Mouse (Mus musculus): Measurements from ENCODE around the gene Bad. TPM values are rescaled to one million over a fixed set of nuclear protein-coding genes. Genes with fewer than 3 reads are reported as not detected.
A peak's percentile ranks its signal among the peaks of the same experiment; 100 is the strongest.

Gene Bad
- polyA plus RNA-seq, 1 experiment from 2014 or later, result 84.5 TPM

DNA sequence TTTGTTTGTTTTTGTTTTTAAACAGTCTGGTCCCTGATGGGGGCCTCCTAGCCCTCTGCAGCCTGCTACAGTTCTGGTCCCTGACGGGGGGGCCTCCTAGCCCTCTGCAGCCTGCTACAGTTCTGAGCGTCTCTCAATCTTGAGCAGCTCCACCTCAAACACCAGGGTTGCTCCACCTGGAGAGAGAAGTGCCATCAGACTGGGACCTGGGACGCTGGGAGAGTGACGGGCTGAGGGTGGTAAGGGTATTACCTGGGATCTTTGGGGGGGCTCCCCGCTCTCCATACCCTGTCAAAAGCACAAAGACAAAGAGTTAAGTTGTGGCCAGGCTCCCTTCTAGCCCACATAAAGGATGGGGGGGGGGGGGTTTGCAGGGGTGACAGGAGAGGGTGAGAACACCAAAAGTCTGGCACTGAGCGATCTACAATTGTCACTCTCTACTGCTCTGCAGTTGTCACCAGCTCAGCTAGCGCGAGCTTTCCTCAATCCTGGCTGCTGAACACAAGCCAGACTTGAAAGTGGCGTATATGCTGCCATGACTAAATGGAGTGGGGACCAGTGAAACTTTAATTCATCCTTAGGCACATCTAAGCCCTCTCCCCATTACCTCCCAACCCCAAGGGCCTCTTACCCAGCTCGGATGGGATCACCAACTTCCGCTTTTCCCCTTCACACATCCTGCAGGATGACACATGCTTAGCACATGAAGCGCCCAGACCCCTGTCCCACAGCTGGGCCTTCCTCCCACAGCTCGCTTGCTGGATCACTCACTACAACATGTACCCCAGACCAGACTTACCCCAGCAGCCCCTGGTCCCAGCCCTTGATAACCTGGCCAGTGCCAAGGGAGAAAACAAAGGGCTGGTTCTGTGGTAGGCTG is 36.3 kb downstream of the Bad start:
- DNase-seq (ENCODE audit: low spot score) (no peak), ATAC-seq (ENCODE audit: low FRiP score) (no peak)
- H3K36me3 ChIP-seq (replicated peaks; ENCODE audit: control insufficient read depth, insufficient read depth), result peaks cover 31% of the 10 kb centered on the region
- WGBS, result 84% methylated on average over 13 of the region's 13 CpGs
- peak overlapping the region; percentile 63 for H3K4me2 ChIP-seq (replicated peaks)
- H3K9ac ChIP-seq, result peak overlapping the region; percentile 62
- no peaks in the 10 kb centered on the region for H3K27me3 ChIP-seq (ENCODE audit: control insufficient read depth, insufficient read depth, low read length)
- peak overlapping the region; percentile 51 for H3K4me3 ChIP-seq (replicated peaks; ENCODE audit: low read length)
- H3K4me1 ChIP-seq (replicated peaks; ENCODE audit: control insufficient read depth, insufficient read depth, low read length), result peaks cover 26% of the 10 kb centered on the region
- no peak overlapping the region for H3K27ac ChIP-seq
- H3K9me3 ChIP-seq (ENCODE audit: control insufficient read depth, low read length), result no peaks in the 10 kb centered on the region

GRCm38 (mm10) chr19:6978639-6978974 is 36.9 kb downstream of the Bad start:
- peaks cover 26% of the 10 kb centered on the region for H3K4me1 ChIP-seq (replicated peaks; ENCODE audit: control insufficient read depth, insufficient read depth, low read length)
- 48% methylated on average over 3 of the region's 3 CpGs for WGBS
- peaks cover 34% of the 10 kb centered on the region for H3K36me3 ChIP-seq (replicated peaks; ENCODE audit: control insufficient read depth, insufficient read depth)
- H3K27ac ChIP-seq, result no peak overlapping the region
- H3K4me3 ChIP-seq (replicated peaks; ENCODE audit: low read length), result peak overlapping the region; percentile 51
- peak overlapping the region; percentile 62 for H3K9ac ChIP-seq
- H3K4me2 ChIP-seq (replicated peaks), result peak overlapping the region; percentile 63
- no peaks in the 10 kb centered on the region for H3K27me3 ChIP-seq (ENCODE audit: control insufficient read depth, insufficient read depth, low read length)
- no peak for ATAC-seq (ENCODE audit: low FRiP score)
- DNase-seq (ENCODE audit: low spot score), result no peak
- no peaks in the 10 kb centered on the region for H3K9me3 ChIP-seq (ENCODE audit: control insufficient read depth, low read length)

DNA sequence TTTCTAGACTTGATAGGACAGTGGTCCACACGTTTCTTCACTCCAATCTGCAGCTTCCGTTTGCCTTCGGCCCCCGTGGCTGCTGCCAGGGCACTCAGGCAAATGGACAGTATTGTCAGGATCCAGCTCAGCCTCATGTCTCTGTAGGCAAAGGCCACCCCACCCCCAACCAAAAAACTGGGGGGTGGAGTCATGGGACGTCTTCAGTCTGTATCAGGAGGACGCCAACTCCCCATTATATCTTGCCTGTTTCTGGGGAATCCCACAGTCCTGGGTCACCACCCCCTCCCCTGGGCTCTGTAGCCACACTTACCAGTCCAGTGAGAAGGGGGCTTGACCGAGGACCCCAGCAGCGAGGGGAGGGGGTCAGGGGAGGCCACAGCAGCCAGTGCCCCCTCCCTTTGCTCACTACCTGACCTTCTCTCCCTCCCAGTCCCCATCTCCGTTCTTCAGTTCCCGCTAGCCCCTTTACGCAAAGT is 37.4 kb downstream of the Bad start:
- DNase-seq (ENCODE audit: low spot score), result no peak
- peaks cover 26% of the 10 kb centered on the region for H3K4me1 ChIP-seq (replicated peaks; ENCODE audit: control insufficient read depth, insufficient read depth, low read length)
- no peaks in the 10 kb centered on the region for H3K9me3 ChIP-seq (ENCODE audit: control insufficient read depth, low read length)
- H3K4me3 ChIP-seq (replicated peaks; ENCODE audit: low read length), result peak overlapping the region; percentile 51
- 8% methylated on average over 11 of the region's 11 CpGs for WGBS
- ATAC-seq (ENCODE audit: low FRiP score), result no peak
- peak overlapping the region; percentile 93 for H3K27ac ChIP-seq
- H3K27me3 ChIP-seq (ENCODE audit: control insufficient read depth, insufficient read depth, low read length), result no peaks in the 10 kb centered on the region
- peak overlapping the region; percentile 63 for H3K4me2 ChIP-seq (replicated peaks)
- H3K36me3 ChIP-seq (replicated peaks; ENCODE audit: control insufficient read depth, insufficient read depth), result peaks cover 39% of the 10 kb centered on the region
- H3K9ac ChIP-seq, result peak overlapping the region; percentile 62

GRCm38 (mm10) chr19:6979486-6980380 is 38.1 kb downstream of the Bad start:
- peak; percentile 94 for DNase-seq (ENCODE audit: low spot score)
- H3K9ac ChIP-seq, result peak overlapping the region; percentile 65
- peak overlapping the region; percentile 93 for H3K27ac ChIP-seq
- no peaks in the 10 kb centered on the region for H3K9me3 ChIP-seq (ENCODE audit: control insufficient read depth, low read length)
- peak overlapping the region; percentile 51 for H3K4me3 ChIP-seq (replicated peaks; ENCODE audit: low read length)
- peak overlapping the region; percentile 63 for H3K4me2 ChIP-seq (replicated peaks)
- peak; percentile 90 for ATAC-seq (ENCODE audit: low FRiP score)
- peaks cover 26% of the 10 kb centered on the region for H3K4me1 ChIP-seq (replicated peaks; ENCODE audit: control insufficient read depth, insufficient read depth, low read length)
- H3K27me3 ChIP-seq (ENCODE audit: control insufficient read depth, insufficient read depth, low read length), result no peaks in the 10 kb centered on the region
- peaks cover 43% of the 10 kb centered on the region for H3K36me3 ChIP-seq (replicated peaks; ENCODE audit: control insufficient read depth, insufficient read depth)
- under 1% methylated on average over 59 of the region's 59 CpGs for WGBS

- Histone ChIP-seq H3K27ac (peak within 1 kb of the TSS; percentile 93), H3K4me1 (replicated peaks; ENCODE audit: control insufficient read depth, insufficient read depth, low read length) (peaks cover 26% of the 10 kb centered on the region), H3K9ac (peak within 1 kb of the TSS; percentile 65), H3K9me3 (ENCODE audit: control insufficient read depth, low read length) (no peaks in the 10 kb centered on the region), H3K4me2 (replicated peaks) (peak within 1 kb of the TSS; percentile 63), H3K36me3 (replicated peaks; ENCODE audit: control insufficient read depth, insufficient read depth) (peaks cover 51% of the 10 kb centered on the region), H3K4me3 (replicated peaks; ENCODE audit: low read length) (peak within 1 kb of the TSS; percentile 51), H3K27me3 (ENCODE audit: control insufficient read depth, insufficient read depth, low read length) (no peaks in the 10 kb centered on the region)
- 2% methylated on average over 37 of the region's 38 CpGs for WGBS
- DNase-seq (ENCODE audit: low spot score) (peak; percentile 98), ATAC-seq (ENCODE audit: low FRiP score) (peak; percentile 84)
Observed at GRCm38 (mm10) chr19:6980381-6981093, 38.9 kb downstream of the Bad start, which contains the start of gene Fkbp2. TSS of gene Fkbp2 (minus strand) at chr19:6980501.

- Histone ChIP-seq H3K4me1 (replicated peaks; ENCODE audit: control insufficient read depth, insufficient read depth, low read length) (peaks cover 25% of the 10 kb centered on the region), H3K4me3 (replicated peaks; ENCODE audit: low read length) (no peak overlapping the region), H3K9ac (no peak overlapping the region), H3K4me2 (replicated peaks) (no peak overlapping the region), H3K27me3 (ENCODE audit: control insufficient read depth, insufficient read depth, low read length) (no peaks in the 10 kb centered on the region), H3K36me3 (replicated peaks; ENCODE audit: control insufficient read depth, insufficient read depth) (peaks cover 53% of the 10 kb centered on the region), H3K27ac (no peak overlapping the region), H3K9me3 (ENCODE audit: control insufficient read depth, low read length) (no peaks in the 10 kb centered on the region)
- no peak for DNase-seq (ENCODE audit: low spot score)
- no peak for ATAC-seq (ENCODE audit: low FRiP score)
- WGBS, result 92% methylated on average over 4 of the region's 4 CpGs
Observed at GRCm38 (mm10) chr19:6981465-6981864, 39.8 kb downstream of the Bad start.

DNA sequence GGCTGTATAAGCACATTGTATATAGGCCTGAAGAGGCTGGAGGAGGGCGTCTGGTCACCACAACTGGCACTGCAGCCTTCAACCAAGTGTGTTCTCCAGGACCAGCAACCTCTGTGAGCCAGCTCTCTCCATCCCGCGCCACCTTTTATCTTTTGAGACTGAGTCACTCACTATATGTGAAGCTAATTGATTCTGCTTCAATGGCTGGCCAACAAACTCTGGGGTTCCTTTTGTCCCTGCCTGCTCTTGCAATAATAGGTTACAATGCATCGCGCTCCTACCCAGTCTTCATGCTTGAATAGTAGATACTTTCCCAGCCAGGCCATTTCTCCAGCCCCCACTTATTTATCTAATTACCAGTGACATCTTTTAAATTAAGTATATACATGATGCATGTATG is 42.0 kb downstream of the Bad start:
- Histone ChIP-seq H3K9me3 (ENCODE audit: control insufficient read depth, low read length) (no peaks in the 10 kb centered on the region), H3K4me1 (replicated peaks; ENCODE audit: control insufficient read depth, insufficient read depth, low read length) (peaks cover 29% of the 10 kb centered on the region), H3K4me3 (replicated peaks; ENCODE audit: low read length) (no peak overlapping the region), H3K4me2 (replicated peaks) (no peak overlapping the region), H3K36me3 (replicated peaks; ENCODE audit: control insufficient read depth, insufficient read depth) (peaks cover 33% of the 10 kb centered on the region), H3K27me3 (ENCODE audit: control insufficient read depth, insufficient read depth, low read length) (no peaks in the 10 kb centered on the region), H3K9ac (no peak overlapping the region), H3K27ac (no peak overlapping the region)
- DNase-seq (ENCODE audit: low spot score) (no peak), ATAC-seq (ENCODE audit: low FRiP score) (no peak)
- 18% methylated on average over 5 of the region's 5 CpGs for WGBS

DNA sequence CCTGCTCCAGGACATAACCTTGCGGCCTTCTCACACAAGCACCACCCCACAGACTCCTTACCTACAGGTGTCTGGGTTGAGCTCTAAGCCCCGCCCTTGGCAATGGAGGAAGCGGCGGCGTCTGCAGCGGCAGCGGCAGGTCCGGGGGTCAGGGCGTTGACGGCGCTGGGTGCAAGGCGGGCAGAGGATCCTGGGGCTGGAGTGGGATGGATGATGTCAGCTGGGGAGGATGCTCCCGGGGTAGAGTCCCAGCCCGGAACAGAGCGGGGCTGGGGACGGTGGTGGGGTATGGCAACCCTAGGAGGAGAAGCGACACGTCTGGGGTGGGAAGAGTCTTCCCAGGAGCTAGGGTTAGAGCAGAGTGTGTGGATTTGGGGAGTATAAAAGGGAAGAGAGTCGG is 43.6 kb downstream of the Bad start:
- Histone ChIP-seq H3K9me3 (ENCODE audit: control insufficient read depth, low read length) (no peaks in the 10 kb centered on the region), H3K27me3 (ENCODE audit: control insufficient read depth, insufficient read depth, low read length) (no peaks in the 10 kb centered on the region), H3K4me1 (replicated peaks; ENCODE audit: control insufficient read depth, insufficient read depth, low read length) (peaks cover 21% of the 10 kb centered on the region), H3K4me3 (replicated peaks; ENCODE audit: low read length) (no peak overlapping the region), H3K4me2 (replicated peaks) (no peak overlapping the region), H3K9ac (no peak overlapping the region), H3K36me3 (replicated peaks; ENCODE audit: control insufficient read depth, insufficient read depth) (peaks cover 31% of the 10 kb centered on the region), H3K27ac (no peak overlapping the region)
- DNase-seq (ENCODE audit: low spot score) (no peak), ATAC-seq (ENCODE audit: low FRiP score) (no peak)
- 86% methylated on average over 19 of the region's 19 CpGs for WGBS

All from hindbrain, embryonic 14.5 days (tissue).